Mouse (Mus musculus) liver, embryonic 15.5 days (tissue): ENCODE data around the gene Rasgef1b. TPM values are rescaled to one million over a fixed set of nuclear protein-coding genes. Genes with fewer than 3 reads are reported as not detected.

Source experiments
- ATAC-seq: fragments of 200-750 bp; cut with Nextera tagmentation; 2 replicates; pipeline ENCODE4 v1.8.0; 2017; ENCODE audit warnings: moderate number of reproducible peaks, mild to moderate bottlenecking, moderate library complexity; ENCODE audit not compliant: insufficient read depth
- H3K27ac ChIP-seq: fragments of 300-500 bp; sonication (generic); replicated peaks from 2 replicates; pipeline ENCODE4 v1.5.1; 2015; ENCODE audit warnings: mild to moderate bottlenecking, inconsistent platforms
- H3K27me3 ChIP-seq: fragments of 300-500 bp; sonication (generic); 2 replicates; pipeline ENCODE4 v1.6.1; 2015; ENCODE audit warnings: mild to moderate bottlenecking, inconsistent platforms
- H3K36me3 ChIP-seq: fragments of 300-500 bp; sonication (generic); replicated peaks from 2 replicates; pipeline ENCODE4 v1.6.1; 2015; ENCODE audit warnings: moderate library complexity, mild to moderate bottlenecking, inconsistent platforms
- H3K4me1 ChIP-seq: fragments of 300-500 bp; sonication (generic); replicated peaks from 2 replicates; pipeline ENCODE4 v1.6.1; 2015; ENCODE audit warnings: inconsistent platforms
- H3K4me2 ChIP-seq: fragments of 300-500 bp; sonication (generic); 2 replicates; pipeline ENCODE4 v1.6.1; 2015; ENCODE audit warnings: moderate library complexity, mild to moderate bottlenecking, inconsistent platforms
- H3K4me3 ChIP-seq: fragments of 300-500 bp; sonication (generic); replicated peaks from 2 replicates; pipeline ENCODE4 v1.5.1; 2015; ENCODE audit warnings: mild to moderate bottlenecking, inconsistent platforms
- H3K9ac ChIP-seq: fragments of 300-500 bp; sonication (generic); 2 replicates; pipeline ENCODE4 v1.6.1; 2015; ENCODE audit warnings: moderate library complexity, mild to moderate bottlenecking, inconsistent platforms
- H3K9me3 ChIP-seq: fragments of 300-500 bp; sonication (generic); replicated peaks from 2 replicates; pipeline ENCODE4 v1.6.1; 2016; ENCODE audit warnings: inconsistent platforms
- WGBS: fragments of 180-500 bp; shearing (Covaris S2); methylation state at CpG from one replicate; pipeline ENCODE4 v1.1.7; 2015; ENCODE audit warnings: mixed read lengths; ENCODE audit not compliant: insufficient replicate concordance; 5-methylcytosine and 5-hydroxymethylcytosine counted together
- polyA plus RNA-seq: library from polyadenylated mRNA; unstranded; fragments of >200 nt; fragmentation: Nextera tagmentation; extraction: Ambion mirVana; gene quantifications from 2 replicates; pipeline ENCODE4 v1.2.1, GENCODE M21; 2015

Rasgef1b gene
- polyA plus RNA-seq, 1 experiment from 2014 or later, result 7.3 TPM

DNA sequence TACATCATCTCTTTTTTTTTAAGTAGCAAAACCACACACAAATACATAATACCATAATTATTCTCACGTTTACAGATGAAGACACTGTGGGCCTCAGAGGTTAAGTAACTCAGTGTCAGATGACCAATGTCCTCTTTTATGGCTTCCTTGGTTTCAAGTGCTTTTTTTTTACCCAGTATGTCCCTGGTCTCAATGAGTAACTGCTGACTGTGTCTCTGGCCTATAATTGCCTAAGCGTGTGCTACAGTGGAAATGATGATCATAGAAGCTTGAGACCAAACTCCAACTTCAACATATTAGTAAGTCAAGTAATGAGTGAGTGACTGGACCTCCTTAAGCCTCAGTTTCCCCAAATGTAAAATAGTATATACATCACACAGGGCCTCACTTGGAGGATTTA, 347.2 kb downstream of the Rasgef1b start:
- H3K27me3 ChIP-seq, result no peaks in the 10 kb centered on the region
- peaks cover 8% of the 10 kb centered on the region; the same call in 1 of the 2 replicates for H3K4me1 ChIP-seq
- no peaks in the 10 kb centered on the region for H3K36me3 ChIP-seq
- no peak overlapping the region for H3K9ac ChIP-seq
- no peak overlapping the region for H3K4me3 ChIP-seq
- no peak overlapping the region for H3K27ac ChIP-seq
- no peaks in the 10 kb centered on the region for H3K9me3 ChIP-seq
- WGBS, result 53% methylated on average over 2 of the region's 2 CpGs
- no peak overlapping the region for H3K4me2 ChIP-seq
- ATAC-seq, result no peak

DNA sequence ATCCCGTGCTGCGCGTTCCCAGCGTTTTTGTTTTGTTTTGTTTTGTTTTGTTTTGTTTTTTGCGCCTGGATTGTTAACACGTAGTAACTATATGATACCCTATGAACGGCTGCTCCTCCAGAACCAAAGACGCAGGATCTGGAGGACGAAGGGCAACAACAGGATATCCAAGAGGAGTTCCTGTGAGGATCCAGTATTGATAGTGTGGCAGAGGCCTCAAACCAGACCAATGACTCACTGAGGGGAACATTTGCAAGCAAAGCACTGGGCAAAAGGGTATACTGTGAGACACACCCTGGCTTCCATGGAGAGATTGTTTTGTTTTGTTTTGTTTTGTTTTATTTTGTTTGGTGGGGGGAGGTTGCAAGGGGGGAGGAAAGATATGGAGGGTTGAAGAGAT, 348.0 kb downstream of the Rasgef1b start:
- ATAC-seq, result no peak
- H3K9ac ChIP-seq, result no peak overlapping the region
- 77% methylated on average over 9 of the region's 9 CpGs for WGBS
- no peaks in the 10 kb centered on the region for H3K36me3 ChIP-seq
- no peak overlapping the region for H3K4me2 ChIP-seq
- H3K27ac ChIP-seq, result no peak overlapping the region
- no peaks in the 10 kb centered on the region for H3K27me3 ChIP-seq
- H3K9me3 ChIP-seq, result no peaks in the 10 kb centered on the region
- no peak overlapping the region for H3K4me3 ChIP-seq
- peaks cover 11% of the 10 kb centered on the region; the same call in 1 of the 2 replicates for H3K4me1 ChIP-seq

DNA sequence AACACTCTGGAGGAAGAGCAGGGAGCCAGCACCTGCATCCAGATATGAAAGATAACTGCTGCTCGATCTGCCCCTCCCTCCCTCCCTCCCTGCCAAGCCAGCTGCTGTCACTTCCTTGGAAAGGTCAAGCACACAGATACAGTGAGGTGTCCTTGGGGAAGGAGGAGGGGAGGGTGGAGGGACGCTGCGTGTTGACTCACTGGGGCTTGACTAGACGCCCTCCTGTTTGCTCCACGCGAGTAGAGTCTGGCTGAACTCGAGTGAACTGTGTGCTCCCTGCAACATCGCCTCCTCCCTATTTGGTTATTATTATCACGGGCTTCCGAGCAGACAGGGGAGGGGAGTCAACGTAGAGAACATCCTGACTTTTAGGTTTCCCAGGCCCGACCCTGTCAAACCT, 348.7 kb downstream of the Rasgef1b start:
- peak; percentile 55 for ATAC-seq
- H3K27me3 ChIP-seq, result no peaks in the 10 kb centered on the region
- 45% methylated on average over 12 of the region's 12 CpGs for WGBS
- H3K9me3 ChIP-seq, result no peaks in the 10 kb centered on the region
- H3K4me1 ChIP-seq, result peaks cover 11% of the 10 kb centered on the region; the same call in 1 of the 2 replicates
- H3K27ac ChIP-seq, result no peak overlapping the region
- no peak overlapping the region for H3K4me3 ChIP-seq
- H3K36me3 ChIP-seq, result no peaks in the 10 kb centered on the region
- H3K4me2 ChIP-seq, result no peak overlapping the region
- H3K9ac ChIP-seq, result no peak overlapping the region

DNA sequence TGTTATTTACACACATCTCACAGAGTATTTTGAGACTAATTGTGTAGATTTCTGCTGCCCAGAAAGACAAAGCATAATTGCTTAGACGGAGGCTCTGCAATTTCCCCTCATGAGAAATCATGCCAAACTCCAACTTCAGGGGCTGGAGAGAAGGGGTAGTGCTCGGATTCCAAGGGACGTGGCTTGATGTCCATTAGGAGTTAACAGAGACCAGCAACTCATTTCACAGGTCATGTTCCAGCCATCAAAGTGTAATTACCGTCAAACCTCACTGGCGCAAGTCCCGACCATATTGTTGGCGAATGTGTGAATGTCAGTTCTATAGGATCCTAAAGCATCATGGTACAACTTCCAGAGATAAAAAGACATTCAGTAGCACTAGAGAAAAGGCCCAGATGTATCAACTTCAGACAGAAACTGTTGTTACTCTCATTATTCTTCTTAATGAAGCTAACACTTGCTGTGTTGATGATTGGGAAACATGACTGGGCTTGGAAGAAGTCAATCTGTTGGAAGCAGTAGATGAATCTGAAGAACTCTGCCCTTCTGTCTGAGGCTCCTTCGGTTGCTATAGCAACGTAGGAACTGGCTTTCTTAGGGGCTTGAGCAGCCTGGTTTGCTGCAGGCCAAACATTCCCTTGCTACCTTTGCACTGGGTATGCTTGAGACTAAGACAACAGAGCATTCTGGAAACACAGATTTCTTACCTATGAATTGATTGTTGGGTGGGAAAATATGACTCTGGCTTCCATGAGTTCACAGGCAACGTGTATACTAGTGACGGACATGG, 350.2 kb downstream of the Rasgef1b start:
- no peak overlapping the region for H3K27ac ChIP-seq
- no peaks in the 10 kb centered on the region for H3K36me3 ChIP-seq
- no peaks in the 10 kb centered on the region for H3K27me3 ChIP-seq
- WGBS, result 72% methylated on average over 11 of the region's 11 CpGs
- H3K9ac ChIP-seq, result no peak overlapping the region
- peaks cover 11% of the 10 kb centered on the region; the same call in 1 of the 2 replicates for H3K4me1 ChIP-seq
- no peak for ATAC-seq
- no peaks in the 10 kb centered on the region for H3K9me3 ChIP-seq
- no peak overlapping the region for H3K4me3 ChIP-seq
- no peak overlapping the region for H3K4me2 ChIP-seq

DNA sequence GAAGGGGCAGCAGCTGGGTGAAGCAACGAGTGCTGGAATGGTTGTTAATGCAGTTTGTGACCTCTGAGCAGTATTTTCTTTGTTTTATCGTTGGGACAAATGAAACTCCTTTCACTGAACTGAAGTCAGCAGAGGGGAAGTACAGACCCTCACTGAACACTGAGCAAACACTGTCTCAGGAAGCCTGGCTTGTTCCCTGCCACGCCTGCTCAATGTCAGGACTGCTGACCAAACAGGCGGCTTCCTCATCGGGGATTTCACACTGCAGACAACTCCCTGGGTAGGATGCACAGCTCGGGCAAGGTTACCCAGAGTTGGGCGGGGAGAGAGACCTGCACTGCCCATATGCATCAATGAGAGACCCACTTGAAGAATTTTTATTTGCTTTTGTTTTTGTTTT, 353.1 kb downstream of the Rasgef1b start:
- no peak overlapping the region for H3K4me3 ChIP-seq
- H3K4me2 ChIP-seq, result no peak overlapping the region
- no peaks in the 10 kb centered on the region for H3K9me3 ChIP-seq
- peaks cover 23% of the 10 kb centered on the region for H3K4me1 ChIP-seq
- H3K9ac ChIP-seq, result no peak overlapping the region
- H3K27ac ChIP-seq, result no peak overlapping the region
- 24% methylated on average over 7 of the region's 7 CpGs for WGBS
- no peak for ATAC-seq
- no peaks in the 10 kb centered on the region for H3K36me3 ChIP-seq
- no peaks in the 10 kb centered on the region for H3K27me3 ChIP-seq

DNA sequence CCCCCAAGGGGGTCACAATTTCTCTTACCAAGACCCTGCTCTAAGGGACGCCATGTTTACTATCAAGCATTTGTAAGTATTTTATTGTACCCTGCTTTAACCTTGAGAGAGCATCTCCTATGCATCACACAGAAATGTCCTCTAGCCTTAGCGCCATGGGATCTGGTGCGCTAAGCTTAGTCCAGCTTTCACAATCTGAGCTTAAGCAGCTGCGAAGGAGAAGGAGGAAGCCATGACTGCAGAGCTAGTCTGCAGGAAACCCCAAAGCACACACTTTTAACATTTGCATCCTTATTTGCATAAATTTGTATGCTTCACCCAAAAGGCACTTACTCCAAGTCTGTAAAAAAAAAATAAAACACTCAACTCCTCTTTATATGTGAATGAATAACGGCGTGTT, 354.4 kb downstream of the Rasgef1b start:
- no peak overlapping the region for H3K4me3 ChIP-seq
- H3K4me2 ChIP-seq, result no peak overlapping the region
- no peaks in the 10 kb centered on the region for H3K27me3 ChIP-seq
- no peak overlapping the region for H3K27ac ChIP-seq
- H3K36me3 ChIP-seq, result no peaks in the 10 kb centered on the region
- no peaks in the 10 kb centered on the region for H3K9me3 ChIP-seq
- H3K4me1 ChIP-seq, result peaks cover 22% of the 10 kb centered on the region
- 72% methylated on average over 6 of the region's 6 CpGs for WGBS
- no peak overlapping the region for H3K9ac ChIP-seq
- ATAC-seq, result no peak

DNA sequence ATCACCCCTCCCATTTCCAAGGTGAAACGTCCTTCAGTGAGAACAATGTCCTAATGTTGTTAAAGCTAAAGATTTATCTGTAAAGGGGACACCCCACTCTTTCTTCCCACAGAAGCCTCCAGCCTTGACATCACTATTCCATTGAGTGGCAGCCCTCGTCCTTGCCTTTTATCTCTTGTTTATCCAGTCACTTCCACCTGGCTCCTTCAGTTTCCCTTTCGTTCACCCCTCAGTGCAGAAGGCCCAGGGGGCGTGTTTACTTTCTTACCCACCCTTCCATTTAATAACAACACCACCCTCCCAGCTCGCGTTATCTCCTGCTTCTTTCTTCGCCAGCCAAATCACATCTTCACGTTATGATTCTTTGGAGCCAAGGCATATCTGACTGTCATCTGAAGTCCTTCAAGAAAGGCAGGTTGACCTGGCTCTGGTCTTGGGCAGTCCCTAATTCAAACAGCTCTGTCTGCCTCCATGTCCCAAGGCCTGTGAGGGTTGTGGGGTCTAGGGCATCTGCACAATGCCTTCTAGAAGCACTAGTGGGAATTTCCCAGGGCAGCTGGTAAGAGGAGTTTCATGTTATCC, 355.2 kb downstream of the Rasgef1b start:
- no peaks in the 10 kb centered on the region for H3K9me3 ChIP-seq

DNA sequence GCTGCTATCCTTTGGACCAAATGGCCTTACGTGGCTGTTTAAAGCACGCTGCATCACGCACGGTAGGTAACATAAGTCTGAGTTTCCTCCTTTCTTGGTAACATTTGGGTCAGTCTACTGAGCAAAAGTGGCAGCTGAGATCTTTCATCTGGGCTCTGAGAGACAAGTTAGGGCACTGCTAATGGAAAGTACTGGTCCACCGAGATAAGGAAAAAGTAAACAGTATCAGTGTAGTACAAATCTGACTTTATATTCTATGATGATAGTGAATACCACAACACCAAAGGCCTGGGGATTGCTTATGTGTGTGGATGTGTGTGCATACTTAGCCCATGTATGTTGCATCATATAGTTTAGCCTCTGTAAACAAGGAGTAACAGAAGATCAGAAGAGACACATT, 358.2 kb downstream of the Rasgef1b start:
- Histone ChIP-seq H3K27ac (no peak overlapping the region), H3K36me3 (no peaks in the 10 kb centered on the region), H3K9ac (no peak overlapping the region), H3K4me3 (no peak overlapping the region), H3K27me3 (no peaks in the 10 kb centered on the region), H3K4me1 (peaks cover 26% of the 10 kb centered on the region), H3K9me3 (no peaks in the 10 kb centered on the region), H3K4me2 (no peak overlapping the region)
- ATAC-seq, result peak; percentile 71
- 31% methylated on average over 5 of the region's 5 CpGs for WGBS

More for the DNA sequence above, 355.2 kb downstream of the Rasgef1b start:
- ATAC-seq, result no peak
- no peaks in the 10 kb centered on the region for H3K27me3 ChIP-seq
- no peak overlapping the region for H3K9ac ChIP-seq
- no peak overlapping the region for H3K27ac ChIP-seq
- 33% methylated on average over 8 of the region's 8 CpGs for WGBS
- H3K36me3 ChIP-seq, result no peaks in the 10 kb centered on the region
- H3K4me2 ChIP-seq, result no peak overlapping the region
- no peak overlapping the region for H3K4me3 ChIP-seq
- H3K4me1 ChIP-seq, result peaks cover 29% of the 10 kb centered on the region

DNA sequence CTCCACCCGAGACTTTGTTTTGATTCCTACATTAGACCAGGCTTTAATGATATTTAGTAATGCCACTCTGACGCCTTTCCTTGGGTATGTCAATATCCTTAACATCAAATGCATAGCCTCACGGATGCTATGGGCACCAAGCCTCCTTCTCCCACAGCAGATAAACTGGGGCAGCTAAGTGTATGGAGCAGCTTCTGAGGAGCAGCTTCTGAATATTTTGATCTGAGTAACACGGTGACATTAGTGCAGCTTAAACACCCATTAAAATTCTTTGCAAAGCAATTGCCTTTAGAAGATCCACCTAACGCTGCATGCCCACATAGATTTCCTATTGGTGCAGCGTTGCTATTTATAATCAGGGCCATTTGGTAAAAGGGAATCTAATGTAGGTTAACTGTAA, 359.6 kb downstream of the Rasgef1b start:
- no peak overlapping the region for H3K4me3 ChIP-seq
- no peak for ATAC-seq

DNA sequence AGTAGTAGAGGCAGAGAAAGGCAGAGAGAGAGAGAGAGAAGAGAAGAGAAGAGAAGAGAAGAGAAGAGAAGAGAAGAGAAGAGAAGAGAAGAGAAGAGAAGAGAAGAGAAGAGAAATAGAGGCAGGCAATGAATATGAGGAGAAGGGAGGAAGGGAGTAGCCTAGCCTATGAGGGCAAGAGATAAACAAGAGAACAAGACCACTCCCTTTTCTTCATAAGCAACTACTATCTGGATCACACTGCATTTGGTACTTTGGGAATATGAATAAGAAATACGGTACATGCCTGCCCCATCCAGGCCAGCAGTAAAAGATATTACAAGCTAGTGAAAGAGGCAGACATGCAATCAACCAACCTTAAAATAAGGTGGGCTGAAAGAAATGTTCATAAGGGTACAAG, 360.2 kb downstream of the Rasgef1b start:
- Histone ChIP-seq H3K4me1 (peaks cover 26% of the 10 kb centered on the region), H3K4me2 (peak overlapping the region; percentile 18), H3K9me3 (no peaks in the 10 kb centered on the region), H3K27me3 (no peaks in the 10 kb centered on the region), H3K27ac (no peak overlapping the region), H3K4me3 (no peak overlapping the region), H3K9ac (no peak overlapping the region), H3K36me3 (no peaks in the 10 kb centered on the region)
- WGBS, result 24% methylated on average over 1 of the region's 1 CpGs
- peak; percentile 73 for ATAC-seq

More for the DNA sequence above, 359.6 kb downstream of the Rasgef1b start:
- no peak overlapping the region for H3K27ac ChIP-seq
- H3K27me3 ChIP-seq, result no peaks in the 10 kb centered on the region
- H3K9ac ChIP-seq, result no peak overlapping the region
- H3K4me1 ChIP-seq, result peaks cover 26% of the 10 kb centered on the region
- no peak overlapping the region for H3K4me2 ChIP-seq
- 68% methylated on average over 6 of the region's 6 CpGs for WGBS
- no peaks in the 10 kb centered on the region for H3K36me3 ChIP-seq
- H3K9me3 ChIP-seq, result no peaks in the 10 kb centered on the region

DNA sequence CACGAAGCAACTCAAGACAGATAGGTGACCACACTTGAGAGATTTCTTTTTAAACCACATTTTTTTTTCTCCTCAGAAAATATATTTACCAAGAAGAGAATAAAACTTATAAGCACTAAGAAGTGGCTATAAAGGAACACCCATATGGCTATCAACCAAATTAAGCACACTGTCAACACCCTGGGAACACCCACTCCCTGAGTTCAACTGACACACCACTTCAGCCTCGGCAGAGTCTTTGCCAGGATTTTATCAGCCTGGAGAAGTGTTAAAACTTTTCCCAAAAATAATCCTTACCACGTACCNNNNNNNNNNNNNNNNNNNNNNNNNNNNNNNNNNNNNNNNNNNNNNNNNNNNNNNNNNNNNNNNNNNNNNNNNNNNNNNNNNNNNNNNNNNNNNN, 368.3 kb downstream of the Rasgef1b start:
- no peak overlapping the region for H3K9ac ChIP-seq
- no peak overlapping the region for H3K27ac ChIP-seq
- no peaks in the 10 kb centered on the region for H3K9me3 ChIP-seq
- no peak for ATAC-seq
- WGBS, result 37% methylated on average over 3 of the region's 3 CpGs
- H3K4me3 ChIP-seq, result no peak overlapping the region
- no peaks in the 10 kb centered on the region for H3K27me3 ChIP-seq
- no peaks in the 10 kb centered on the region for H3K4me1 ChIP-seq
- no peak overlapping the region for H3K4me2 ChIP-seq
- H3K36me3 ChIP-seq, result no peaks in the 10 kb centered on the region
